Mouse (Mus musculus): ENCODE data around the gene Phox2b. TPM values are rescaled to one million over a fixed set of nuclear protein-coding genes. Genes with fewer than 3 reads are reported as not detected.

The Phox2b gene
- not detected in 2 replicates for polyA plus RNA-seq (2021; fragmentation: Nextera tagmentation)
- long read RNA-seq, experiment 1: 0 reads
- long read RNA-seq, experiment 2: 0 reads

DNA sequence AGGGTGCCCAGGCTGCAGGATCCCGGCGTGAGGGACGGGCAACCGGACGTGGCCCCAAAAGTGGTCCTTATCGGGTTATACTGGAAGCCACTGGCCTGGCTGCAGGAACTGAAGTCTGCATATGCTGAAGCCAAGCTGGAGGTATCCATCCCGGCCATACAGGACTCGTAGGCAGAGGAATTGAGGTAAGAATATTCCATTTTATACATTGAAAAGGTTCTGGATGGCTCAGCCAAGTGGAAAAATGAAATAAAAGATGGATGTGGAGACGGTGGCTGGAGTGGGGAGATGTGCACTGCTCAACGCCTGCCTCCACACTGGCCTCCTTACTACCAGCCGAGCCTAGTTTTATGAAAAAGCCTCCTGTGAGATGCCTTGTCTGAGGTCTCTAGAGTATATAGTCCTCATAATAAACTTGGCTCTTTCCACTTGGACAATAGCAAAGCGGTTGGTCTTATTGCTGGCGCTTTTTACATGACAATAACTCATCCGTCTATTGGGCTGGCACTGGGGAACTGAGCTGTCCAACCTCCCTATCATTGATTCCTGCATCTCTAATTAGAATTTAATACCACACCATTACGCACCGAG is at the start of gene Phox2b:
TSS of gene Phox2b (minus strand) at position 569 of the 591 bp plus-strand sequence.

Small RNA genes lying within 50 kb of the gene (microRNA-seq; reads per million reads assigned to microRNA genes)
- not detected for gene Gm23841

Other genes with a start within 250 kb of the Phox2b start
- 128 and 131 TPM in 2 replicates for gene Tmem33, start 161.3 kb upstream of the Phox2b start, polyA plus RNA-seq (2021; fragmentation: Nextera tagmentation)
- gene Slc30a9, start 207.7 kb upstream of the Phox2b start, polyA plus RNA-seq (2021; fragmentation: Nextera tagmentation): 73.1 and 82.7 TPM in 2 replicates

Data from layer of hippocampus, adult 6 months (tissue).